In genomic region chr1:167386466-167386865, GRCm38 (mm10) we compare ENCODE assay signal across 12 mouse cellular contexts.
"Had no signal": no experiment of that assay in that cellular context is flagged by ENCODE, and none has a peak within 500 bp of the region (broad histone marks: within the 10 kb centered on the region; RNA-seq: fewer than 3 reads in every experiment).

No protein-coding gene starts in this region.

- DNase-seq: kidney, adult 2 months; kidney, postnatal 14 days; left cerebral cortex, postnatal 4 days; lung, postnatal 4 days; right cerebral cortex, adult 18-20 months; thymus, adult 2 months; thymus, postnatal 25 days had no signal

- H3K27ac ChIP-seq: hindbrain, postnatal 0 days; kidney, embryonic 15.5 days; limb, embryonic 13.5 days; midbrain, embryonic 12.5 days had no signal

- ATAC-seq: hindbrain, postnatal 0 days; midbrain, embryonic 16.5 days had no signal

- H3K4me2 ChIP-seq: kidney, embryonic 15.5 days; limb, embryonic 13.5 days; midbrain, embryonic 12.5 days had no signal

- H3K9me3 ChIP-seq: kidney, embryonic 15.5 days; limb, embryonic 13.5 days; midbrain, embryonic 12.5 days had no signal

- H3K9ac ChIP-seq: kidney, embryonic 15.5 days; limb, embryonic 13.5 days; midbrain, embryonic 12.5 days had no signal

- H3K4me3 ChIP-seq: kidney, embryonic 15.5 days; limb, embryonic 13.5 days; midbrain, embryonic 12.5 days had no signal

- H3K4me1 ChIP-seq: kidney, embryonic 15.5 days; limb, embryonic 13.5 days had no signal

- H3K36me3 ChIP-seq: kidney, embryonic 15.5 days; limb, embryonic 13.5 days; midbrain, embryonic 12.5 days had no signal

- H3K27me3 ChIP-seq: kidney, embryonic 15.5 days had no signal
